Mouse (Mus musculus) midbrain, embryonic 11.5 days (tissue): Measurements from ENCODE around the gene Nudt3. TPM values are rescaled to one million over a fixed set of nuclear protein-coding genes. Genes with fewer than 3 reads are reported as not detected.
A peak's percentile ranks its signal among the peaks of the same experiment; 100 is the strongest.
"Not testable (repeated sequence)": the region's sequence is repeated elsewhere in the genome, so short reads cannot be mapped to it uniquely, and the experiment has no call there.

Experiments
- ATAC-seq: fragments of 200-750 bp; cut with Nextera tagmentation; 2 replicates; pipeline ENCODE4 v1.8.0; 2017; ENCODE audit warnings: moderate TSS enrichment, moderate library complexity; ENCODE audit not compliant: low FRiP score
- DNase-seq: peaks from one replicate; pipeline ENCODE4 v3.0.0; 2015; ENCODE audit warnings: low spot score; ENCODE audit errors: missing footprints
- H3K27ac ChIP-seq: fragments of 300-500 bp; sonication (generic); 2 replicates; pipeline ENCODE4 v1.5.1; 2014; ENCODE audit warnings: low read depth, low read length
- H3K27me3 ChIP-seq: fragments of 300-500 bp; sonication (generic); 2 replicates; pipeline ENCODE4 v1.6.1; 2014; ENCODE audit warnings: mild to moderate bottlenecking, low read length, moderate library complexity, mixed read lengths; ENCODE audit not compliant: control insufficient read depth, insufficient read depth
- H3K36me3 ChIP-seq: fragments of 300-500 bp; sonication (generic); 2 replicates; pipeline ENCODE4 v1.6.1; 2014; ENCODE audit warnings: mild to moderate bottlenecking, low read length, moderate library complexity, mixed read lengths; ENCODE audit not compliant: control insufficient read depth, insufficient read depth
- H3K4me1 ChIP-seq: fragments of 300-500 bp; sonication (generic); 2 replicates; pipeline ENCODE4 v1.6.1; 2014; ENCODE audit warnings: low read length; ENCODE audit not compliant: control insufficient read depth, insufficient read depth
- H3K4me2 ChIP-seq: fragments of 300-500 bp; sonication (generic); 2 replicates; pipeline ENCODE4 v1.6.1; 2014; ENCODE audit warnings: mild to moderate bottlenecking, moderate library complexity
- H3K4me3 ChIP-seq: fragments of 300-500 bp; sonication (generic); 2 replicates; pipeline ENCODE4 v1.5.1; 2014; ENCODE audit warnings: low read depth, low read length
- H3K9ac ChIP-seq: fragments of 300-500 bp; sonication (generic); 2 replicates; pipeline ENCODE4 v1.6.1; 2014; ENCODE audit warnings: low read length
- H3K9me3 ChIP-seq: fragments of 300-500 bp; sonication (generic); 2 replicates; pipeline ENCODE4 v1.6.1; 2016; ENCODE audit warnings: low read length; ENCODE audit not compliant: control insufficient read depth
- WGBS: fragments of 180-500 bp; shearing (Covaris S2); extraction: QIAGEN DNeasy Blood & Tissue Kit; methylation state at CpG from one replicate; pipeline ENCODE4 v1.1.7; 2014; 5-methylcytosine and 5-hydroxymethylcytosine counted together
- polyA plus RNA-seq: library from polyadenylated mRNA; unstranded; fragments of >200 nt; fragmentation: Nextera tagmentation; extraction: Ambion mirVana; gene quantifications from 2 replicates; pipeline ENCODE4 v1.2.1, GENCODE M21; 2014

Nudt3 gene
- polyA plus RNA-seq, 1 experiment from 2014 or later = 44.5 TPM

- H3K27me3 ChIP-seq = no peaks in the 10 kb centered on the region
- DNase-seq = no peak
- 80% methylated on average over 20 of the region's 20 CpGs for WGBS
- no peak overlapping the region for H3K4me2 ChIP-seq
- H3K9ac ChIP-seq = no peak overlapping the region
- H3K27ac ChIP-seq = no peak overlapping the region
- H3K9me3 ChIP-seq = no peaks in the 10 kb centered on the region
- peaks cover 9% of the 10 kb centered on the region; the same call in 1 of the 2 replicates for H3K4me1 ChIP-seq
- no peak overlapping the region for H3K4me3 ChIP-seq
- no peak for ATAC-seq
- no peaks in the 10 kb centered on the region for H3K36me3 ChIP-seq
Observed at GRCm38 (mm10) chr17:27638921-27639332, 15.6 kb upstream of the Nudt3 start.

GRCm38 (mm10) chr17:27637333-27637732 is 14.0 kb upstream of the Nudt3 start:
- H3K4me1 ChIP-seq = peaks cover 20% of the 10 kb centered on the region
- H3K27me3 ChIP-seq = no peaks in the 10 kb centered on the region
- H3K4me3 ChIP-seq = no peak overlapping the region
- H3K9ac ChIP-seq = no peak overlapping the region
- WGBS = 71% methylated on average over 9 of the region's 9 CpGs
- peaks cover 7% of the 10 kb centered on the region for H3K36me3 ChIP-seq
- no peaks in the 10 kb centered on the region for H3K9me3 ChIP-seq
- ATAC-seq (no peak), DNase-seq (no peak)
- no peak overlapping the region for H3K27ac ChIP-seq
- no peak overlapping the region for H3K4me2 ChIP-seq

- Histone ChIP-seq H3K27me3 (no peaks in the 10 kb centered on the region), H3K36me3 (peaks cover 16% of the 10 kb centered on the region), H3K4me2 (peak within 1 kb of the TSS; percentile 43; the same call in 1 of the 2 replicates), H3K4me1 (peaks cover 20% of the 10 kb centered on the region), H3K4me3 (peak within 1 kb of the TSS; percentile 80), H3K9me3 (no peaks in the 10 kb centered on the region), H3K27ac (no peak within 1 kb of the TSS), H3K9ac (peak within 1 kb of the TSS; percentile 33)
- ATAC-seq = no peak
- WGBS = 54% methylated on average over 18 of the region's 18 CpGs
- DNase-seq = no peak
Observed at GRCm38 (mm10) chr17:27636132-27637020, 13.1 kb upstream of the Nudt3 start, which contains the start of gene Rps10. Gene Rps10 (minus strand): TSS chr17:27636669.

- H3K9ac ChIP-seq = peak overlapping the region; percentile 46; the same call in 1 of the 2 replicates
Observed at GRCm38 (mm10) chr17:27635575-27635903, 12.2 kb upstream of the Nudt3 start.

GRCm38 (mm10) chr17:27634871-27635574 is 11.7 kb upstream of the Nudt3 start, which contains the start of gene RPS10-NUDT3:
Gene RPS10-NUDT3 (minus strand): TSS chr17:27635222.
- Histone ChIP-seq H3K9ac (peak within 1 kb of the TSS; percentile 91), H3K4me3 (peak within 1 kb of the TSS; percentile 80), H3K27ac (peak within 1 kb of the TSS; percentile 61), H3K9me3 (no peaks in the 10 kb centered on the region), H3K27me3 (no peaks in the 10 kb centered on the region), H3K4me1 (peaks cover 20% of the 10 kb centered on the region), H3K36me3 (peaks cover 27% of the 10 kb centered on the region), H3K4me2 (peak within 1 kb of the TSS; percentile 82)
- ATAC-seq (peak; percentile 98), DNase-seq (peak; percentile 99)
- WGBS = under 1% methylated on average over 62 of the region's 72 CpGs

More at GRCm38 (mm10) chr17:27635575-27635903, 12.2 kb upstream of the Nudt3 start:
- not testable (repeated sequence) for H3K9me3 ChIP-seq, DNase-seq, ATAC-seq, H3K27ac ChIP-seq, H3K27me3 ChIP-seq
- peak overlapping the region; percentile 43 for H3K4me2 ChIP-seq
- H3K36me3 ChIP-seq = peaks cover 24% of the 10 kb centered on the region
- peak overlapping the region; percentile 80 for H3K4me3 ChIP-seq
- 57% methylated on average over 9 of the region's 9 CpGs for WGBS
- H3K4me1 ChIP-seq = peaks cover 20% of the 10 kb centered on the region

- Histone ChIP-seq H3K9ac (no peak overlapping the region), H3K4me1 (peaks cover 25% of the 10 kb centered on the region), H3K4me3 (no peak overlapping the region), H3K36me3 (peaks cover 28% of the 10 kb centered on the region), H3K9me3 (no peaks in the 10 kb centered on the region), H3K27me3 (no peaks in the 10 kb centered on the region), H3K4me2 (no peak overlapping the region), H3K27ac (no peak overlapping the region)
- DNase-seq = peak; percentile 96
- ATAC-seq = no peak
- WGBS = 73% methylated on average over 2 of the region's 2 CpGs
Observed at GRCm38 (mm10) chr17:27629249-27630020, 6.1 kb upstream of the Nudt3 start.

- Histone ChIP-seq H3K27me3 (no peaks in the 10 kb centered on the region), H3K36me3 (peaks cover 25% of the 10 kb centered on the region), H3K4me3 (no peak overlapping the region), H3K9me3 (no peaks in the 10 kb centered on the region), H3K9ac (no peak overlapping the region), H3K27ac (no peak overlapping the region), H3K4me1 (peaks cover 18% of the 10 kb centered on the region), H3K4me2 (no peak overlapping the region)
- no peak for ATAC-seq
- no peak for DNase-seq
- 93% methylated on average over 8 of the region's 8 CpGs for WGBS
Observed at GRCm38 (mm10) chr17:27628376-27628775, 5.1 kb upstream of the Nudt3 start.

- Histone ChIP-seq H3K4me2 (no peak overlapping the region), H3K9me3 (no peaks in the 10 kb centered on the region), H3K4me3 (no peak overlapping the region), H3K4me1 (peaks cover 12% of the 10 kb centered on the region), H3K9ac (no peak overlapping the region), H3K27me3 (no peaks in the 10 kb centered on the region), H3K27ac (no peak overlapping the region), H3K36me3 (peaks cover 21% of the 10 kb centered on the region)
- ATAC-seq (no peak), DNase-seq (no peak)
- 42% methylated on average over 5 of the region's 5 CpGs for WGBS
Observed at GRCm38 (mm10) chr17:27627451-27627850, 4.2 kb upstream of the Nudt3 start.
